Mouse (Mus musculus) right cerebral cortex, postnatal 10 days (tissue): ENCODE data around the gene Gm49601.
A peak's percentile ranks its signal among the peaks of the same experiment; 100 is the strongest.

ENCODE experiments used
- DNase-seq, 2 experiments: peaks; one replicate each; pipeline ENCODE4 v3.0.0; 2021; ENCODE audit warnings: low spot score in 2 of 2

The Gm49601 gene

DNA sequence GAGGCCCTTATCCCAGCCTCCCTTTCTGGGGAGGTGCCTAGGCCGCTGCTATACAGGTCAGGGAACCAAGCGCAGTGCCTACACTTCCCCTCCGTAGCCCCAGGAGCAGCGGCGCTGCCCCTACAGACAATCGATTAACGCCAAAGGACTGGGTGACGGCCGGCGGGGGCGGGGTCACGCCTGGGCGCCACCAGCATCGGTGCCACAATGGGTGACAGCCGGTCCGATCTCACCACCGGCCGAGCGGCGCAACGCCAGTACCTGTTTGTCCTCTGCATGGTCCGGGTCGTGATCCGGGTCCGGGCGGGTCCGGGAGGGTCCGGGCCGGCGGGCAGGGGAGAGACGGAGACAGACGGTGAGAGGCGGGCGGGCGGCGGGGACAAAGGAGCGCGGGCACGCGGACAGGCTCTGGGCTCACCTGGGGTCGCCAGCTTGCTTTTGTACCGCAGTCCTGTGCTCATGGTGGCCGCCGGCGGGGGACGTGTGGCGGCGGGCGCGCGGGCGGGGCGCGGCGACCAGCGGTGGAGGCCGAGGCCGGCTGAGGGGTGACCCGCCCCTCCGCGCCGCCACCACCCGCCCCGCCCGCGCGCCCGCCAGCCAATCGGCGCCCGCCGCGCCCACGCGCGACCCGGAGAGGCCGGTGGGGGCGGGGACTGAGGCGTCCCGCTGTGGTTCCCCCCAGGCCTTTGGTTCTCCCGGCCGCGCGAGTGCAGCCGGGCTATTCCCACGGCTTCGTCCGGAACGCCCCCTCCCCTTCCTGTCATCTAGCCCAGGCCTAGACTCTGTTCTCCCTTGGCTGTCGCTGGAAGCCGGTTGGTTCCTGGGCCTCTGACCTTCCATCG is 3.4 kb upstream of the Gm49601 start, which contains the start of gene Sept5:
Gene Sept5, minus strand, starts transcription at position 565 of the 842 bp plus-strand sequence.
- DNase-seq, result peak; percentile 86

DNA sequence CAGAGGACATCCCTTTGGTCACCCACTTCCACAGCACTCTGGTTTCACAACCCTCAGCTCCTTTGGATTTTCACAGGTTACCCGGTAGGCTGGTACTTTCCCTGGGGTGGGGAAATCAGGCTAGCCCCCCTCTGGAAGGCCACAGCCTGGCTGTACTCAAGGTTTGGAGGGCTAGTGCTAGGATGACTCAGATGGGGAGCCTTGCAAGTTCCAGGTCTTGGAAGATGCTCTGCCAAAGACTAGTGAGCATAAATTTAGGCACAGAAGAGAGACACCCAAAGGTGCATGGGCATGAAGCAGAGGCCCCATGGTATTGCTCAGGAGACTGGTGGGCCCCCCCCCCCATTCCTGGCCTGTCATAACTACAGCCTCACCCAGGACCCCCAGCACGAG is 2.7 kb upstream of the Gm49601 start:
- no peak for DNase-seq

DNA sequence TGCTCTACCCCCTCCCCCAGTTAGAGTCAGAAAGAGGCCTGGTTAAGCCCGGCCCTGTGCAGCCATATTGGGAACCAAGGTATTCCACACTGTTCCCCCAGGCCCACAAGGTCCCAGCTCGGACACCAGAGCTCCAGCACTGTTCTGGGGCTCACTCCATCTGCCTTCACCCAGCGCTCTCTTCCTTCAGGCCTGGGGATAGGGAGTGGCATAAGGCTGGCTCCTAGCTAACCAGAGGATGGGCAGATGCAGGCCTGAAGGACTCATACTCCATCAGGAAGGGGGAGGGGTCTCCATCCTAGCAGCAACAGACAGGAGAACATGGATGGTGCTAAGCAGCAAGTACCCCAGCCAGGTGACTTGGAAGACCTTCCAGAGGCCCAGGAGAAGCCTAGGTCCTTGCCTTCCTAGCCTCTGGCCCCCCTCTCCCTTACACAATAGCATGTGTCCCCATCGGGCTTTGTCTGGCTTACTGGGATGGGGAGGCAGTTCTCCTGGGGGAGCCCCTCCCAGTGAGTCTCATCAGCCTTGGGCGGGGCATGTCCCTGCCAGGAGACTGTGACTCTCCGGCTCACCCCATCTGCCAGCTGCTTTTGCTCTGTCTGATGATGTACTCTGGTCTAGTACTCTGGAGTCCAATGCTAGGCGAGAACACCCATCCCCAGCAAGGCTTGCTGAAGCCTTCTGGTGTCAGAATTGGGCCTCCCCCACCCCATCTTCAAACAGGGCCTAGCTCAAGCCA is 2.1 kb upstream of the Gm49601 start:
- DNase-seq, result peak; percentile 43 to 56

DNA sequence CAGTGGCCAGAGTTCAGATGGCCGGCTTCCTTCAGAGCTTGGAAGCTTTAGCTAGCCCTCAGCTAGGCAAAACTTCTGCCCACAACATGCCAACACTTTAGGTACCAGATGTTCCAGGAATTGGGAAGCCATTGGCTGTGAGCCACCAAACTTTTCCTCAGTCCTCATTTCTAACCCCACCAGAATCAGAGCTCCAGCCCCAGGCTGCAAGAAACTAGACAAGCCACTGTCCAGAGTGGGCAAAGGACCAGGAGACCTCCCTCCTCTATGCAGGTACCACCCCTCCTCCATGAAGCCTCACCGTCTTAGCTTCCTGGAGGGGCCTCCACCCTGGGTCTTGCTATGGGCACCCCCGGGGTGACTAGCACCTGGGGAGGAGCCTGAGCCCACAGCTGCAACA is 936 bp upstream of the Gm49601 start:
- DNase-seq, result peak; percentile 52 to 65

DNA sequence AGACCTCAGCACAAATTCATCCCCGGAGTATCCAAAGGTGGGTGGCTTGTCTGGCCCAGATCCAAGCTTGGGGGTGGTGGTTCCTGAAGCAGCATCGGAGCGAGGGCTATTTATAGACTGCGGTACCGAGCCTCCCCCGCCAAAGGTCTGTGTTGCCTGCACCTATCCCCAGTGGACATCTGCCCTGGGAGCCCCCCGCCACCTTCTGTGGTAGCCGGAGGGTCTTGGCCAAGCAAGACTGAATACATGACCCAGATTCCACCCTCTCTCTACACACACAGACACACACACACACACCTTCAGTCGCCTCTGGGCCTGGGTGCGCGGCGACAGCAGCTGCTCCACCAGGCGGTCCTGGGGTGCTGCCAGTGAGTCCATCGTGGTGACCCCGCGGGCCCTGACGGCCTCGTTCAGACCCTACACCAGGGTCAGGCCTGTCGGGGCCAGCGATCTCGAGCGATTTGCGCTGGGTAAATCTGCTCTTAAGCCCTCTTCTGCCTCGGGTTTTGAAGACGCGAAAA is 376 bp downstream of the Gm49601 start:
- DNase-seq, result peak; percentile 81 to 86

DNA sequence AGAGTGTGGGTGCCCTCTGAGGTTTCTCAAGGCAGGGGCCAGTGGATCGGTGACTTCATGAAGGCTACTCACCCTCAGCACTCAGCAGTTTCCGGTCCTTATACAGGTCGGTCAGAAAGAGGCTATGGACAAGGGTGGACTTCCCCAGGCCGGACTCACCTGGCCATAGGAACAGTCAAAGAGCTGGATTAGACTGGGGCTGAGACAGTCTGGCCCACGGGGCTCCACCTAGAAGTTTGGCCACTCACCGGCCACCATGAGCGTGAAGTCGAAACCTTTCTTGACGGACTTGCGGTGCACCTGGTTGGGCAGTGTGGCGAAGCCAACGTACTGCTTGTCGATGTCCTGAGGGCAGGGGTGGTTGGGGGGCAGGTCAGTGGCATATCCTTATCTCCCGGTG is 1.1 kb downstream of the Gm49601 start:
- DNase-seq, result peak; percentile 39 to 53

DNA sequence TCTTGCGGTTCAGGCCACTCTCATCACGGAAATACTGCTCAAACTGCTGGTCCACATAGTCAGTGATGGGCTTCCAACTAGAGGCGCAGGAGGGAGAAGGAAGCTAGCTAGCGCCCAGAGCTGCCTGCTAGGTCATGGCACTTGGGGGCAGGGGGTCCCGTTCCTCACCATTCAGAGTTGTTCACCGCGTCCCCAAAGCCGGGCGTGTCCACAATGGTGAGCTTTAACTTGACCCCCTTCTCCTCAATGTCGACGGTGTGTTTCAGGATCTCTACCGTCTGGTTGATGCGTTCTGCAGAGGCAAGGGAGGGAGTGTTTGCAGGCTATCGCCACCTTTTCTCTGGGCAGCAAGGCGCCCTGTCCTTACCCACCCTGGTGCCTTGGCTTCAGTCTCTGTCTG is 1.6 kb downstream of the Gm49601 start:
- peak in 1 of 2 experiments; percentile 42 for DNase-seq

DNA sequence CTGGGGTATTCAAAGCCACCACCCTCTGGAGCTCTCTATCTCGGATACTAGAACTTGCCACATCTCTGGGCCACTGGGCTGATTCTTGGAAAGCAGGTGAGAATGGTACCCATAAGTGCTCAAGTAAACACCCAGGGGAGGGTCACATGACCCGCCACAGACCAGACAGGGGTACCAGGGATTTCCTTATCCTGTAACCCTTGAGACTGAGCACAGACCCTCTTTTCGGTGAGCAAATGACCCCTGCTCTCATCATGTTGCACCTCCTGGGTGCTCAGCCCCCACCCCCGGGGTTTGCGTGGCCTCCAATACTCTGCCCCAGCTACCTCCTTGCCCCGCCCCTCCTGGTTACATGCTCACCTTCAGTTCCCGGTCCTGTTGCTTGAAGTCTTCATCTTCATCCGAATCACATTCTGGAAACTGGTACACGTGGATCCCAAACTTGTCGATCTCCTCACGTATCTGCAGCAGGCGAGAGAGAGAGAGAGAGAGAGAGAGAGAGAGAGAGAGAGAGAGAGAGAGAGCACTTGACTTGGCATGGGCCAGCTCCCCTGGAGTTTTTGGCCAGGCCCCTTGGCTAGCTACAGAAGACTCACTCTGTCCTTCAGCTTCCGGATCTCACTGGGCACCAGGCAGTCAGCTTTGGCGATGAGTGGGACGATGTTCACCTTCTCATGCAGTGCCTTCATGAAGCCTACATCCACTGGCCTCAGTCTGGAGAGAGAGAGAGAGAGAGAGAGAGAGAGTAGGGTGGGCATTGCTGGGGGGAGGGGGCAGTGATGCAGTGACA is 2.3 kb downstream of the Gm49601 start:
- DNase-seq, result peak; percentile 46 to 50

DNA sequence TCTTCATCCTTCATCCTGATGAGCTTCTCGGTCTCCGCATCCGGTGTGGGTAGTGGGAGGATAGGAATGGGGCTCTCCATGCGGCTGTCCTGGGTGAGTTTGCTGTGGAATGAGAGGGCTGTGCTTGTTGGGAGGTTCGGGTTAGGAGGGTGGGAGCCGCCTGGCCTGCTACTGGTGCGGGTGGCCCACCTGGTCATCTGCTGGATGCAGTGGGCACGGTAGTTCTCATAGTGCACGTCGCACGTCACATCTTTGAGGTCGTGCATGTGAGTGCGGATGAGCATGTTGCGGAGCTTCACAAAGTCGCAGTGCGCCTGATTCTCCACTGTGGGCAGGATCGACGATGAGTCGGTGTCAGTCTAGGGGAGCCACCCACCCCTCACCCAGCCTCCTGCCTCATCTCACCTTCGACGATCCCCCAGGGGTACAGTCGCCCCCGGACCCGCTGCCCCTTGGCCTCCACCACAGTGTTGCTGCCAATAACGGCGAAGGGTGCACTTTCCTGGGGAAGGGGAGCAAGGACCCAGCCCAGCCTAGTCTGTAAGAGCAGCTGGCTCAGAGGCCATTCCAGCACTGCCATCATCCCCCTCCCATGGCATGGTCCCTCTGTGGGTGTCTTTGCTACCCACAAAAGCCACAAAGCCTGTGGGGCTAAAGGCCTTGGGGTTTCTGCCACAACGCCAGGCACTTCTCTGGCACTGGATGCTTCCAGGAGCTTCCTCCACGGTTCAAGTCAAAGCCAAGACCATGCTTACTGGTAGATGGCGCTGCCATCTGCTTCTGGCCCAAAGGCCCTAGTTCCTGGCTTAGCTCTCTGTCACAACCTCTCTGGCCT is 3.1 kb downstream of the Gm49601 start:
- peak; percentile 42 to 47 for DNase-seq

DNA sequence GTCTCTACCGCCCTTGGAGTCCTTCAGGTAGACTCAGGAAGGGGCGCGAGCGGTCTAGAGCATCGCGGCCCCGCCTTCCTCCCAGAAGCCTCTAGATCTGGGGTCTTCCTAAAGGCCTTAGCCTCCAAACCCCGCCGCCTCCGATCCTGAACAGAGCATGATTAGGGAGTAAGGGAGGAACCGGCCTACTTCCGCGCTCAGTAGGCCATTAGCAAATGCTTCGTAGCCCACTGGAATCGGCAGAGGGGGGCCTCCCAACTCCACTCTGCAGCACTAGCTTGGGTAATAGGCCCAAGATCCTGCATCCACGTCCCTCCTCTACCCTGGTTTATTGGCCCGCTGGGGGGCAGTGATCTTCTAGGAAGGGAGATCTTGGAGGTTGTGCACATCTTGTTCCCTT is 4.2 kb downstream of the Gm49601 start, which contains the start of gene Gp1bb:
Gene Gp1bb, minus strand, starts transcription at position 385 of the 400 bp plus-strand sequence.
- DNase-seq, result peak in 1 of 2 experiments; percentile 38

DNA sequence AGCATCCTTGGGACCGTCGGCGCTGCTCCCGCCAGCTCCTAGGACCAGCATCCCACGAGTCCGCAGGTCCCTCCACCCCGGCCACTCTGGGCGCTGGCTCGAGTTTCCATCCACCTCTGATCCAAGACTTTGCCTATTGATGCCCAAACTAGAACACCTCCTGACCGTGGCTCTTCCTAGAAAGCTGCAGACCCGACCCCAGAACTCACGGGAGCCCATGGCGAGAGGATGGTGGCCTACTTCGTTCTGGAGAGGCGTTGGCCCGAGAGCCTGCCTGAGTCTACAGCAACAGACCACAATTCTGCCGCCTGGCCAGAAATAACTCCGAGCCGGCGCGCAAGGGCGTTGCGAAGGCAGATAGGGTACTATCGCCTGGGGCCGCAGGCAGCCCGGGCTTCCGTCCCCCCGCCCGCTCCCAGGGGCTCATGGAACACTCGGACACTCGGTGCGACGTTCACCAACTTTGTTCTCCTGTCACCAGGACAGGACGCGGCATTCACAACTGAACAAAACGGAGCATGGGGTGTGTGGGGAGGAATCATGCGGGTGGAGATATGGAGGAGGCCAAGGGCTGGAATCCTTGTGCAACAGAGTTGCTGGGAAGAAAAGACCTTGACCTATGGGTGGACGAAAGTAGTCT is 4.7 kb downstream of the Gm49601 start:
- DNase-seq, result peak; percentile 65 to 69

DNA sequence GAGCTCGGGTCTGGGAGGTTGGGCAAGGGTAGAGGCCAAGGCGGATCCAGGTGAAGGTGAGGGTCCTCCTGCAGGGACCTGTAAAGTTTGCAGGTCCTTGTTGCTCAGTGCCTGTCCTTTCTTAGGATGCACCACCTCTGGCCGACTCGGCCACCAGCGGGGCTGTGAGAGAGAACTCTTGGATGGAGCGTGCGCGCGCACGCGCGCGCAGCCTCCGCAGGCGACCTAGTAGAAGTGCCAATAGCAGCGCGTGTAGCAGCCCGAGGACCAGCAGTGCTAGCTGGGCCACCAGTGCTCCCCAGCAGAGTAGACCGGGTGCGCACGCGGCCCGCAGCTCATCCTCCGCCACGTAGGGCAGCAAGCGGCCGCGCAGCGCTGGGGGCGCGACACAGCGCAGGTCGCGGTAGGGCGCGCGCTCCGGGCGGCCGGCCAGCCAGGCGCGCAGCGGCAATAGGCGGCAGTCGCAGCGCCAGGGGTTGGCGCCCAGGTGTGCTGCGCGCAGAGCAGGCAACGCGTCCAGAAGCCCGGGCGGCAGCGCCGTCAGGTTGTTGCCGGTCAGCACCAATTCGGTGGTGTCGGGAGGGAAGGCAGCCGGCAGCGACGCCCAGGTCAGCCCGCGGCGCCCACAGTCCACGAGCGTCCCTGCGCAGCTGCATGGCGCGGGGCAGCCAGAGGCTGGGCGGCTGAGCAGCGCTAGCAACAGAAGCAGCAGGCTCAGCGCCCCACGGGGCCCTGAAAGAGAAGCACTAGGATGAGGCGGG is 5.4 kb downstream of the Gm49601 start:
- DNase-seq, result peak; percentile 67 to 76

DNA sequence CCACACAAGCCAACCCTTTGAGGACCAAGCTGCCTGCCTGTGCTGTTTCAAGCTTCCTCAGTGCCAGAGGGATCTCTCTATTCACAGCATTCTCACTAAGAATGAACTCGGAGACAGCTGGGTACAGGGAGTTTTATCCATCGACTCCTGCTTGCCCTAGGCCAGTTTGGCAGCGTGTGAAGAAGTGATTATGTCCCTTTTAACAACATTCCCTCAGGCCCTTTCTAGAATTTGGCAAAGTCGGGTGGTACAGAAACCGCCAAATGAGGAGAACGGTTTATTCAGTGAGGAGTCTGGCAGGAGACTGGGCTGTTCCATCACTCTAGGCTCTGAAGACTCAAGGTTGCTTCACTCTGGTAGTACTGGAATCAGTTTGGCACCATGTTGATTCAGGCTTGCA is 6.0 kb downstream of the Gm49601 start:
- peak; percentile 48 to 65 for DNase-seq

DNA sequence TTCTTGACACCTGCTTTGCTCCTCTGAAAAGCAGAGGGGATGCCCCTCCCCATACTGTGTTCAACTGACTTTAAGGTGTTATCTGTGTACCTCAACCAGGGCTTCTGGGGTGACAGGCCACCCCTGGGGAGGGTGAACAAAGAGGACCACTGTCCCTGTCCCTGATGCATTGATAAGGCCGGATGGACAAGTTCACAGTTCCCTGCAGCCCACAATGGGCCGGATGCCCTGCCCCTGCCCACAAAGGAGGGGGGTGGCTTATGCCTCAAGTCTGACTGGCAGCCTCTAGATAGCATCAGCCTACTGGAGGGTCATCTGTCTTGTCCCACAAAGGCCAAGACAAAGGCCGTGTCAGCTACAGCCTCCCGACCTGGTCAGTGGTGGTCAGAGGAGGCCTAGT is 7.1 kb downstream of the Gm49601 start:
- DNase-seq, result peak in 1 of 2 experiments; percentile 46

DNA sequence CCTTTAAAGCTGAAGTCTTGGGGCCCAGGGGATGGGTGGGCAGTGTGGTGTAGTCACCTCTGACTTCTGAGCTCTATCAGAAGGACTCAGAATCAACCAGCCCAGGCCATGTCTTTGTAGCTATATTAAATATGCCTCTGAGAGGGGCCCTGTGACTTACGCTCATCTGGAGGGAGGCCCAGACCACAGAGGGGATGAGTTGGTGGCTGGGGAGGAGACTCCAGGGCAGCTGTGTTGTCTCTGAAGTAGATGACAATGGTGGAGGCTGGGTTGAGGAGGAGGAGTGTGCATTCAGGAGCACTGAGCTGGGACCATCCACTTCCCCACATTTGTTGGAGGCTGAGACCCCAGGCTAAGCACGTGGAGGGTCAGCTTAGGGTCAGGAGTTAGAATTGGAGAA is 7.9 kb downstream of the Gm49601 start:
- no peak for DNase-seq

DNA sequence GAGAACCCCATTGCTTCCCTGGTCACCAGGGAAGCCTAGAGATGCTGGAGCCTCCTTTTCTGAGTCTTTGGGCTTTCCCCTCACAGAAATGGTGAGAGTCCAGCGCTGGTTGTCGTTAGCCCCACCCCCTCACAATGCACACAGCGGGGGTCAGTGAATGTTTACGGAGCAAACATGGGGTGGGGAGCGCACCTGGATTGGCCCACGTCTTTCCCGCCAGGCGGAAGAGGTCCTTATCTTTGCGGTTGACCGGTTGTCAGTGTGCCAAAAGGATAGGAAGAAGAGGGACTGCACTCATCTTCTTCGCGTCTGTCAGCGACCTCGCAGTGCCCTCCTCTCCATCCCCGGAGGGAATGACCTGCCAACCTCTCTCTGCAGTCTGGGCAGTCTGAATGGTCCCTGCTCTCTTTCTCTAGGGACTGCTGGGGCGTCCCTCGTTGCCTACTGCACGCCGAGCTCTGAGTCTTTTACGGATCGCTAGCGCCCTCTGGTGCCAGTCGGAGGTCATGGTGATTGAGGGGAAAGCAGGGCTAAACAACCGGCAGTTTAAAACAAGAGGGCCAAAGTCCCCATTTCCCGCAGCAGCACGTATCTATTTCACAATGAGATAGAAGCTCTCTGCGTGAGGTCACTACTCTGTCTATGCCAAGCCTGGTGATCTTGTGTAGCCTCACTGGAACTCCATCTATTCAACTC is 8.7 kb downstream of the Gm49601 start:
- DNase-seq, result peak; percentile 90 to 93

DNA sequence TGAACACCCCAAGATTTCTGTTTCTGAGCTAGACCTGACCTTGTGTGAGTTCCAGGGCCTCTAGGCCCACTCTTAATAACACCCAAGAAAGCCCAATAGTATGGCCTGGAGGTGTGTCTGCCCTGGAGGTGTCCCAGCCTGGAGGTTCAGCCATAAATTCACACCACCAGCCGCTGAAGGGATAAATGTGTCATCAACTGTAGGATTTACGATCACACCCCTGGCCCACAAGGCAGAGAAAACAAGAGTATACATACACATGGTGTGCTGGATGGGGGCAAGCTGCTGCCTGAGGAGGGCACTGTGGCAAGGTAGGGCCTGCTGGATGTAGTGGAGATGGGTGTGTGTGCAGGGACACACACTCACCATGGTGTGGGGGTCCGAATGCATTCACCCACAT is 12.9 kb downstream of the Gm49601 start:
- no peak for DNase-seq

DNA sequence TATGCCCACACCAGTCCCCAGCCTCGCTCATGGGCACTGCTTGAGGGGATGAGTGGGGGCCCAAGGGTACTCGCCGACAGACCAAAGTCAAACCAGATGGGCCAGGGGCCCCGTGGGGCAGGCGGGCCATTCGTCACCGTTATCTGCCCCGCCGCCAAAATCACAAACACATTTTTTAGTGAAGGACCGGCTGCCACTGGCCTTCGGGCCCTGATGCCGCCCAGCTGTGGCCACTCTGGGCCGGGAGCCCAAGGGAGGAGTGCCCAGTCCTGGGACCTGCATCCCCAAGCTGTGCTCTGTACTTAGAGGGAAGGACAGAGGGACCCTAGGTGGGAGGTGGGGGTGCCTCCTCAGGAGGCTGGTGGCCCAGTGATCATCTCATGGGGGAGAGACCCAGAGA is 14.5 kb downstream of the Gm49601 start:
- DNase-seq, result no peak

DNA sequence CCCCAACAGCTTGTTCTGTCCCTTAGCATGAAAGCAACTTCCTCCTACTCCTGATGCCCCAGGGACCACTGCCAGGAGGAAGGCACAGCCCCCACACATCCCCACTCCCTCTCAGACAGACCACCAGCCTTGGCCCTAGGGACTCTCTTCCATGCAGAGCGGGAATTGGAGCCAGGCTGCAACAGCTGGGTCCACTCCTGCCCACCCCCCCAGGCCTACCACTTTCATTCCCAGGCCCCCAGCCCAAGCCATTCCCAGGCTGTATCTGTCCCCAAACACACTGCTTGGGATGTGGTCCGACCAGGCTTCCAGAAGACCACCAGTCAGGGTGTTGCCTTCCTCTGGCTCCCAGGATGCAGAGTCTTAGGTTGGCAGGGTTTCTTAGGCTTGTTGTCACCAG is 17.1 kb downstream of the Gm49601 start:
- no peak for DNase-seq
